Mouse (Mus musculus) myocyte (in vitro differentiated cells): ENCODE measurements around the gene Sdhaf3. TPM values are rescaled to one million over a fixed set of nuclear protein-coding genes. Genes with fewer than 3 reads are reported as not detected.

Source experiments
- H3K27me3 ChIP-seq: one replicate; pipeline ENCODE4 v1.6.1; 2011; ENCODE audit not compliant: control insufficient read depth, insufficient read depth, insufficient read length
- H3K36me3 ChIP-seq: one replicate; pipeline ENCODE4 v1.6.1; 2011; ENCODE audit not compliant: control insufficient read depth, insufficient read depth
- H3K4me2 ChIP-seq: one replicate; pipeline ENCODE4 v1.6.1; 2011; ENCODE audit warnings: low read depth, control low read depth
- H3K4me3 ChIP-seq: one replicate; pipeline ENCODE4 v1.5.1; 2011; ENCODE audit warnings: mild to moderate bottlenecking, control low read depth, moderate library complexity
- H3K79me2 ChIP-seq: one replicate; pipeline ENCODE4 v1.6.1; 2011; ENCODE audit not compliant: control insufficient read depth, insufficient read depth
- H3ac ChIP-seq: one replicate; pipeline ENCODE4 v1.6.1; 2011; ENCODE audit not compliant: control insufficient read depth, insufficient read length
- CEBPB ChIP-seq: IDR thresholded peaks from 2 replicates; pipeline ENCODE4 v1.6.1; 2011; ENCODE audit warnings: mild to moderate bottlenecking, moderate library complexity; ENCODE audit not compliant: poor library complexity, insufficient read depth, severe bottlenecking
- E2F4 ChIP-seq: IDR thresholded peaks from one replicate; pipeline ENCODE4 v1.6.1; 2011; ENCODE audit warnings: mild to moderate bottlenecking, control low read depth, moderate library complexity; ENCODE audit not compliant: insufficient read depth
- MYOD1 ChIP-seq, 3 experiments: IDR thresholded peaks; one replicate each; pipeline ENCODE4 v1.6.1; 2011; ENCODE audit warnings: control low read depth in 2 of 3, low read depth in 2 of 3, mild to moderate bottlenecking in 2 of 3, moderate library complexity in 1 of 3; ENCODE audit not compliant: insufficient read length in 2 of 3, control insufficient read depth in 1 of 3
- MYOG ChIP-seq, 3 experiments: IDR thresholded peaks; one replicate each; pipeline ENCODE4 v1.6.1; 2011; ENCODE audit warnings: control low read depth in 2 of 3, low read depth in 2 of 3, mild to moderate bottlenecking in 2 of 3; ENCODE audit not compliant: insufficient read length in 2 of 3, control insufficient read depth in 1 of 3, insufficient read depth in 1 of 3
- POLR2AphosphoS2 ChIP-seq: IDR thresholded peaks from one replicate; pipeline ENCODE4 v1.6.1; 2011; ENCODE audit warnings: low read depth, control low read depth; ENCODE audit not compliant: insufficient read length
- REST ChIP-seq: IDR thresholded peaks from one replicate; pipeline ENCODE4 v1.6.1; 2011; ENCODE audit warnings: mild to moderate bottlenecking, control low read depth, moderate library complexity; ENCODE audit not compliant: insufficient read depth, insufficient read length
- SRF ChIP-seq: IDR thresholded peaks from one replicate; pipeline ENCODE4 v1.6.1; 2011; ENCODE audit warnings: low read depth; ENCODE audit not compliant: control insufficient read depth, insufficient read length
- TCF12 ChIP-seq: IDR thresholded peaks from one replicate; pipeline ENCODE4 v1.6.1; 2011; ENCODE audit warnings: mild to moderate bottlenecking, control low read depth; ENCODE audit not compliant: poor library complexity, insufficient read depth, severe bottlenecking
- TCF3 ChIP-seq: IDR thresholded peaks from one replicate; pipeline ENCODE4 v1.6.1; 2011; ENCODE audit warnings: low read depth, control low read depth; ENCODE audit not compliant: insufficient read length
- USF1 ChIP-seq: IDR thresholded peaks from one replicate; pipeline ENCODE4 v1.6.1; 2011; ENCODE audit warnings: low read depth, mild to moderate bottlenecking, control low read depth, moderate library complexity
- polyA plus RNA-seq: library from polyadenylated mRNA; unstranded; fragments of >200 nt; fragmentation: generic; extraction: Trizol; gene quantifications from one replicate; pipeline ENCODE4 v1.2.1, GENCODE M21; 2012; ENCODE audit warnings: missing spikeins

Sdhaf3 gene
- polyA plus RNA-seq, 1 experiment, result 1.9 TPM

- Histone ChIP-seq H3K4me2 (no peak overlapping the region), H3ac (no peak overlapping the region), H3K4me3 (no peak overlapping the region), H3K36me3 (no peaks in the 10 kb centered on the region), H3K79me2 (no peaks in the 10 kb centered on the region), H3K27me3 (no peaks in the 10 kb centered on the region)
- no peak for TF ChIP-seq REST
- no peak for TF ChIP-seq MYOD1 (IDR thresholded peaks at IDR 0.05; ENCODE audit: control insufficient read depth in 1 of 3, insufficient read length in 2 of 3, low read depth in 2 of 3)
- TF ChIP-seq TCF12, result no peak
- no peak for TF ChIP-seq USF1
- TF ChIP-seq SRF, result no peak
- TF ChIP-seq CEBPB, result no peak
- no peak for TF ChIP-seq TCF3
- no peak for TF ChIP-seq MYOG (IDR thresholded peaks at IDR 0.05; ENCODE audit: control insufficient read depth in 1 of 3, insufficient read depth in 1 of 3, insufficient read length in 2 of 3, low read depth in 2 of 3)
- TF ChIP-seq E2F4, result no peak
- TF ChIP-seq POLR2AphosphoS2, result no peak
Observed at GRCm38 (mm10) chr6:7092094-7092493, 136.3 kb downstream of the Sdhaf3 start.

Other genes starting within 250 kb of the Sdhaf3 start
- not detected for gene Dlx6, start 92.7 kb upstream of the Sdhaf3 start, polyA plus RNA-seq
- not detected for gene Dlx5, start 73.9 kb upstream of the Sdhaf3 start, polyA plus RNA-seq